Mouse (Mus musculus): ENCODE measurements around the gene Prrt3.

The Prrt3 gene

DNA sequence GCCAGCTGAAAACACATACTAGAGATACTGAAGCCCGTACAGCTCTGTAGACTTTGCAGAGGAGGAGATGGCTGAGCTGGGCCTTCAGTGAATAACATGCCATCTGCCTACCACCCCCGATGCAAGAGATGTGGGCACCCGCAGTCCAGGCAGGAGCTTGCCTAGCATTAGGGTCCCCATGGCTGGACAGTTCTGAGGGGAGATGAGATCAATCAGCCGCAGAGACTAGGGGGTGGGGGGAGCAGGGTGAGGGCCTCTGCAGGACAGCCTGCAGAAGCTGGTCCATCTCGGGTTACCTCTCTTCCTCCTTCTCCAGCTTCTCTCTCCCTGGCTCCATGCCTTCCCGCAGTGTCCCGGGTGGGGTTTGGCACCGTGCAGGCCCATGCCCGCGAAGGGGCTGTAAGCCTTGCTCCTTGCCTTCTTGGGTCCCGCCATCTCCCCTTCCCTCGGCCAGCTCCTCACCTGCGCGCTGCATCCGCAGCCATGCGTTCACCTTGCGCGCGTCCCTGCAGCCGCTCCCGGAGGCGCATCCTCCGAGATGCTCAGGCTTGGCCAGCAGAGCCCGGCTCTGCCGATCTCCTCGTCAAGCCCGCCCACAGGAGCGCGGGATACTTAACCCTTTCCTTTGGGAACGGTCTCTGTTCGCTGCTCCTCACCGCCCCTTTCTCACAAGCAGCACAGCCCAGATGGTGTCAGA is at the start of gene Prrt3:
Gene Prrt3, minus strand, starts transcription at position 544 of the 697 bp plus-strand sequence.
- DNase-seq (ENCODE audit: extremely low read depth, low read depth): no peak

DNA sequence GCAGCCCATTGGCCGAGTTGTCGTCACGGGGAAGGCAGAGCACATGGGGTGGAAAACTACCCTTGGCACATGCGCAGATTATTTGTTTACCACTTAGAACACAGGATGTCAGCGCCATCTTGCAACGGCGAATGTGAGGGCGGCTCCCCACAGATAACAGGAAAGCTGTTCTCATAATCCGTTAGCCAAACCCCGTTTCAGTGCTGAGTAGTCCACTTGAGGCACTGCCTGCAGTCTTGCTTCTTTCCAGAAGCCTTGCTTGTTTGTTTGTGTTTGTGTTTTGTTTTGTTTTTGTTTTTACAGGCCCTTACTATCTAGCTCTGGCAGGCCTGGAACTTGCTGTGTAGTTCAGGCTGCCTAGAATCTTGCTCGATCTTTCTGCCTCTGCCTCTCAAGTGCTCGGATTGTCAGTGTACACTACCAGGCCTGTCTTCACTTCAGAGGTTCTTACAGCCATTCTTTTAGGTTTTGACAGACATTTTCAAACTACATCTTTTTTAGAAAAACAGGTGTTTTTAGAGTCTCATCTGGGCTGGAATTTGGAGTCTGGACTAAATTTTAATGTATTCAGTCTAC is 42.3 kb upstream of the Prrt3 start:
- DNase-seq (ENCODE audit: extremely low read depth, low read depth): no peak

DNA sequence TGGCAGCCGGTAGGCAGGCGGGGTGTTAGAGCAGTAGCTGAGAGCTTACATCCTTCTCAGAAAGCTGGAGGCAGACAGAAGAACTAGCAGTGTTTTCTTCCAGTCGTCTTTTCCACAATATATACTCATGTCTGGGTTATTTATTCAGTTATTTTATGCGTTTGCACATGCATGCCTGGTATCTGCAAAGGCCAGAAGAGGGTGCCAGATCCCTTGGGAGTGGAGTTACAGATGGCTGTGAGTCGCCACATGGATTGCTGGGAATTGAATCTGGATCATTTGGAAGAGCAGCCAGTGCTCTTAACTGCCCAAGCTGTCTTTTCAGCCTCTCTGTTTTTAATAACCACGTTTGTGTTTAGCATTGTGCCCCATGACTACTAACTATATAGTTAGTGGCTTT is 39.9 kb upstream of the Prrt3 start:
- no peak for DNase-seq (ENCODE audit: extremely low read depth, low read depth)

DNA sequence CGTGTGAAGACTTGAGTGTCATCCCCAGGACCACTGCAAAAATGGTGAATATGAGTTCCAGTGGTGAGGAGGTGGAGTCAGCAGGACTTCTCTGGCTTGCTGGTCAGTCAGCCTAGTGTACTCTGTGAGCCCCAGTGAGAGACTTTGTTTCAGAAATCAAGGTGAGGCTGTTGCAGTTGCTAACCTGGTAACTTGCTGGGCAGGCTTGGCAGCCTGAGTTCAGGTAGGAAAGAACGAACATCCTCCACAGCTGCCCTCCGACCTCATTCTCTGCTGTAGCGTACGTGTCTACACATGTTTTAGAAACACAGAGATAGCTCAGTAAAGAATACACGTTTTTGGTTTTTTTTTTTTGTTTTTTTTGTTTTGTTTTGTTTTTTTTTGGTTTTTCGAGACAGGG is 33.2 kb upstream of the Prrt3 start:
- no peak for DNase-seq (ENCODE audit: extremely low read depth, low read depth)

DNA sequence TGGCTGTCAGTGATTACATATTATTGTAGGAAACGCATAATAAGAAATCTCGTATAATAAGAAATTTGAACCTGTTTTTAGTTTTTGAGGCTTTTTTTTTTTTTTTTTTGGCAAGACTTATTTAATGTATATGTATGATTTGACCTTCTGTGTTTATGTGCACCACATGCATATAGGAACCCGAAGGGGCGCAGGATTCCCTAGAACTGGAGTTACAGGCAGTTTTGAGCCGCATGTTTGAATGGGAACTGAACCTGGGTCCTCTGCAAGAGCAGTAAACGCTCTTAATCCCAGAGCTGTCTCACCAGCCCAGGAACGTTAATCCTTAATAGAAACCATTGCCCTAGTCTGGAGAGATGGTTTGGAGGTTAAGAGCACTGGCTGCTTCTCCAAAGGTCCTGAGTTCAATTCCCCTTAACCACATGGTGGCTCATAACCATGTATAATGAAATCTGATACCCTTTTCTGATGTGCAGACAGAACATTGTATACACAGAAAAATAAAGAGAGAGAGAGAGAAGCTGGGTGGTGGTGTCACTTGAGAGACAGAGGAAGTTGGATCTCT is 30.2 kb upstream of the Prrt3 start:
- DNase-seq (ENCODE audit: extremely low read depth, low read depth): peak; percentile 39

DNA sequence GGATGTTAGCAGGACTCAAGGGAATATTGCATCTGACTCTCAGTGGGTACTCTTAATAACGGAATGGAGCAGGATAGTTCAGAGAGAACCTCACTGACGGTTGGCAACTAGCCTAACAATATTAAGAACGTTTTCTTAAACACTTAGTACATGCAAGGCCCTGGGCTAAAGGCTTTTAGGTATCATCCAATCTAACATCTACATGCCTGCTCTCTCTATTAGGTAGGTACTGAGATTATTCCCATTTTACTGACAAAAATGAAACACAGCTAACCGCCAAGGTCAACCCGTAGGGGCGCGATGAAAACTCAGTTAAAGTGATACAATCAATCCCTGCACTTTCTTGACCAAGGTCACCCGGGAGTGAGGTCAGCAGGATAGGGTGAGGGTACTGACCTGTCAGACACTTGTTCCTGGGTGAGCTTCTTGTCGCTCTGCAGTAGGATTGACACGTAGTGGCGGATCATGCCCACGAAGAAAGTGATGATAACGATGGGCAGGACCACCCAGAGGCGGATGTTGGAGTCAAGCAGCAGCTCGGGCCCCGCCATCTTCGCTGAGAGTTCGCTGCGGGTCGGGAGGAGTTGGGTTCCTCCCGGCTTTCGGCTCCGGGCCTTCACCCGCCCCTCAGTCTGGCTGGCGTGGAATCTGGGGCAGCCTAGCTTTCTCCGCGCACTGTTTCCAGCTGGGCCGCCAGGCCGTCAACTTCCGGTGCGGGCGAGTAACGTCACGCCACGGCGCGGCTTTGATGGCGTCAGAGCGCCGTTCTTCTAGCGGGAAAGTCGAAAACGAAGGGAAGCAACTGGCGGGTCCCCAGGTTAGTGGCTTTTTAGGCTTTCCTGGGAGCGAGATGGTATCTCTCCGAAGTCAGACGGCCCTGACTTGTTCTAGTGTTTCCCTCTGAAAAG is 29.5 kb upstream of the Prrt3 start, which contains the start of the genes Emc3 and Fancd2:
Gene Emc3, minus strand, starts transcription at position 721 of the 908 bp plus-strand sequence.
Gene Fancd2, plus strand, starts transcription at position 751 of the 908 bp plus-strand sequence.
- peak; percentile 70 for DNase-seq (ENCODE audit: extremely low read depth, low read depth)

DNA sequence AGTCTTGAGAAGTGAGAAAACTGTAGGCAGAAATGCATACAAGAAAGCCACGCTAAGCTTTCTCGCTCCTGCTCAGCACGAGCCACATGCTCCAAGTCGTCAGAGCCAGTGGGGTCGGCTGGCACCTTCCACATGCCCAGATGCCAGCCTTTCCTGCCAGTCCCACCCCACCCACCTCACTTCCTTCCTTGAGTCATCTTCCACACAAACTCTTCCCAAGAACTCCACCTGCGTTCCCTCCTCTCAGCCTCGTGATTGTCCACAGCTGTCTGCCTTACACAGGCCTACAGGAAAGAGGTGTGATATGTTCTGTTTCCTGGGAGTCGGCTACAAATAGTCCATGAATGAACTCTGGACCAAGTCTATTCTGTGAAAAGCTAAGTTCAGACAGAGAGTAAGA is 21.7 kb upstream of the Prrt3 start:
- no peak for DNase-seq (ENCODE audit: extremely low read depth, low read depth)

DNA sequence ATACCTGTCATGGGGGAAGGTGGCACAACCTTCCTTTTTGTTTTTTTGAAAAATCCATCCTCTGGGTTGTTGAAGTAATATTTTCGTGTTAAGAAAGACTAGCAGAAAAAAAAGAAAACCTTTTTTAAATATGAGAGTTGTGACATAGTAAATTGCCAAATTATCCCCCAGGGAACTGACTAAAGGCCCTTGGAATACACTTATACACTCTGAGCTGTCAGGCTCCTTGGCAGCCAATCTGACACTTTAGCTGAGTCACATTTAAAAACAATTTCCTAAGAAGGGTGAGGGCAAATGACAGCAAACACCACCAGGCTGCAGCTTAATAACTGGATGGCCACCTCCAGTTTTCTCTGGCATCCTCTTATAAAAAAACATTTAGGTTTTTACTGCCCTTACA is 20.6 kb upstream of the Prrt3 start:
- DNase-seq (ENCODE audit: extremely low read depth, low read depth): no peak

DNA sequence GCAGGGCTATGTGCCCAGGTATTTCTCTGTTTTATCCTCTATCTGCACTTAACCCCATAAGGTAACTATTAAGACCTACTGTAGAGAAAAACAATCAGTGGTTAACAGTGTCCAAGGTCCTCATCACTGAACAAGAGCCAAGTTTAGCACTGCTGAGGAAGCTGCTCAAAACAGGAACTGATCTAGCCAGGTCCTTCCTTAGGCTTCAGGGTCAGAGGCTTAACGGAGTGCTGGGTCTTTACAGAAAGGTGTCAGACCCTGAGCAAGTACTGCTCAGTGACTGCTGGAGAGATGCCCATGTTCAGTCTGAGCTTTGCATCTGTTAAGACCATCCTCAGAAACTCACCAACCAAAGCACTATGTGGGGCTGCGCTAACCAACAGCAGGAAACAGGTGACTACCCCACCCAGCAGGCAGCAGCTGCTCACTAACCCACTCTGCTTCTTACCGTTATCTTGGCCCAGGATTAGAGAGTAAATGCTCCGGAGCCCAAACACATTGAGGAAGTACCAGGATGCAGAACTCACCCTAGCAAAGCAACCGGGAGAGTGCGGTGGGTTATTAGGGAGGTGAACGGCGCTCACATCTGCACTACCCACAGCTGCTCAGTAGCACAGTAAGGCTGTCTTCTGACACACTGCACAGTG is 15.8 kb upstream of the Prrt3 start:
- DNase-seq (ENCODE audit: extremely low read depth, low read depth): peak; percentile 63

DNA sequence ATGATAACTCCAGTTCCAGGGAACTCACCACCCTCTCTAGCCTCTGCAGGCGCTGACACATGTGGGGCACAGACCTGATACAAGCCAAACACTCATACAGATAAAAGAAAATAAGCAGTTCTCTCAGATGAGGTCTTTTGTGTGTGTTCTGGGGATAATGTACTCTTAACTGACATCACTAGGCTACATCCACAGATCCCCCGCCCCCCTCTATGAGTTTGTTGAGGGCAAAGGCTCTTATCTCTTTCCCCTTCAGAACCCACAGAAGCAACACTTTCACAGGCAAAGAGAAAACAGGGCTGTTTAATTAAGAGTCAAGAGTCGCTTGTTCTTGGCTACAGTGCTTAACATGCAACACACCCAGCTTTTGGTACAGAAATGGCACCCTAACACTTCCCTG is 12.9 kb upstream of the Prrt3 start:
- no peak for DNase-seq (ENCODE audit: extremely low read depth, low read depth)

DNA sequence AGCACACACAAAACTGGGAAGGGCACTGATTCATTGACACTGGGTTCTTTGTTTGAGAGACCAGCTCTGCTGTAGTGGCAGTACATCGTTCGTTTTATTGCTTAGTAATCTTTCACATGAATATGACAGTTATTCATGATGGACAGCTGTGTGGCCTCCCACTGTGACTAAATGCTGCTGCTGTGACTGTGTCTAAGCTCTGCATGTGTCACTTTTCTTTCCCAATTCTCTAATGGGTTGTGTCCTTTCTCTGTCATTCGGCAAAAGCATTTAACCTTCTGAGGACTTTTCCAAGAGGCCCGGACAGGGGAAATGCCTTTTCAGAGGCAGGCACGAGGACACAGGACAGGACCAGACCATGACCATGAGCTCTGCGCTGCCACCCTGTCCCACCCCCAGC is 12.2 kb upstream of the Prrt3 start:
- DNase-seq (ENCODE audit: extremely low read depth, low read depth): no peak

DNA sequence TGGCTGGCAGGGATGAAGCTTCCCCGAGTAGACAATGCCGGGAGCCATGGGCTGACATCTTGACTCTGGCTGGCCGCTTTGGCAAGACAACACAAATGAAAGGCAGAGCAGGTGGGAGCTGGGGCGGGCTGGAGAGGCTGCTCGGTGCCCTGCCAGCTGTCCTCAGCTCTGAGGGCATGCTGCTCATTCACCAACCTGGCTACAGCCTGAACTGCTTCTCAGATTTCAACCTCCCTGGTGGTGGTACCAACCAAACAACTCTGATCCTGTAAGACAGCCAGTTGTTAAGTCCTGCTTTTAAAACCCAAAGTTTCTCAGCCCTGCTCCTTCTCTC is 7.2 kb upstream of the Prrt3 start:
- DNase-seq (ENCODE audit: extremely low read depth, low read depth): no peak

DNA sequence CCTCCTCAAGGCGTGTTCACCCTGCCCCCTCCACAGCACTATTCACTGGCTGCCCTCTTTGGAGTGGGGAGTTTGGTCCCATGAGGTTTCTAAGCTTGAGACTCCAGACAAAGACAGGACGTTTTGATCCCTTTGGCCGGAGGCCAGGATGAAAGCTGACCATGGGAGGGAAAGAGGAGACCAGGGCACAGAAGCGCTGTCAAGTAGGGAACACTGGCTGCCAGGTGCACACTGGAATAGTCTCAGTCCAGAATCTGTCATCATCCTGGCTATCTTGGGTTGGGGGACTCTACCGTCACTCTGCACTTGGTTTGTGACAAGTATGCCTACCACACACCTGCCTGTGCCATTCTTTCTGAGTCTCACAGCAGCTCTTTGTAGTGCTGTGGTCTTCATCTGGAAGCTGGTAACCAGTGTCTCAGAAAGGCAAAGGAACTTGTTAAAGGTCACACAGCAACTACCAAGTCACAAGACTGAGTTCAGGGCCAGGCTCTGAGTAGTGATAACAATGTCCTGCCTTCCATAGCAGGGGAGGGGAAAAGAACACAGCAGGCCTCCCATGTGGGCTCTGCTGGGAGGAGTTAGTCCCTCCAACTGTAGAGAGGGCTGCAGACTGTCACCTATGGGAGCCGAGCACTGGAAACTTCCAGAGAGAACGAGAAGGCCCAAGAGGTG is 6.7 kb upstream of the Prrt3 start:
- no peak for DNase-seq (ENCODE audit: extremely low read depth, low read depth)

DNA sequence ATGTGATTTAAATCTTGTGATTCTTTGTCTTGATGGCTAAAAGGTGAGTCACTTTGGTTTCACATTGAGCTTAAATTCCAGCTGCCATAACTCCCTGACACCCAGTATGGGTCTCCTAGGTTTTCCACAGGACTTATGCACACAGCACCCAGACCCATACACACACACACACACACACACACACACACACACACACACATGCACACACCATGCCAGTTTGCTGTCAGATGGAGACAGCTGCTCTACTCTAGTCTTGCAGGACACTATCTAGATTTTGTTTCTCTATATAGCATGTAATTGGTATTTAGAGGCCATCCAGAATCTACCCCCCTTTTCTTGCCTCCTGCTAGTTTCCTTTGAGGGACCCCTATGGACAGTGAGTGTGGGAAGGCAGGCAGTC is 5.4 kb upstream of the Prrt3 start:
- no peak for DNase-seq (ENCODE audit: extremely low read depth, low read depth)

DNA sequence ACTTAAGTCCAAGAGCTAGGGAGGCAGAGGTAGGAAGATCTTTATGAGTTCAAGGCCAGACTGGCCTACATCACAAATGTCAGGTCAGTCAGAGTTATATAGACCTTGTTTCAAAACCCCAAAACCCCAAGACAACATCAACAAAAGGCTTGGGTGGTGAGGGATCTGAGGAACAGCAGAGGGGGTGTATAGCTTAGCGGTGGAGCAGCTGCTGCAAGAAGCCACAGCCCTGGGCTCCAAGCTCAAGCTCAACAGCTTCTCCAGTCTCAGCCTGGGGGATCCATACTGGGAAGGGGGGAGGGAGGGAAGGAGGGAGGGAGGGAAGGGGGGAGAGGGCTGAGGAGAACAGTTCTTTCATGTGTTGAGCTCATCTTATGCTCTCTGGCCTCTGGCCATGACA is 4.0 kb upstream of the Prrt3 start:
- no peak for DNase-seq (ENCODE audit: extremely low read depth, low read depth)

DNA sequence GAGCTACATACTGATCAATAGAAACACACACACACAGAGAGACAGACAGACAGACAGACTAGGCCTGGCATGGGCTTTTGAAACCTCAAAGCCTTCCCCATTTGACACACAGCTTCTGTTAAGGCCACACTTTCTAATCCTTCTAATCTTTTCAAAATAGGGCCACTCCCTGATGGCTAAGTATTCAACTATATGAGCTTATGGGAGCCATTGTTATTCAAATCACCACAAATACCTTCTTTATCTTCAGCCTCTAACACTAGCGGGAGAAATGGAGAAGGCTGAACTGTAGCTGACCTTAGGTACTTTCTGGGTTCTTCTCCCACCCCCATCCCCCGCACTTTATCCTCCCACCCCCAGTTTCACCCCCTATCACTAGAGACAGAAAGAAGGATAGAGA is 1.1 kb upstream of the Prrt3 start:
- no peak for DNase-seq (ENCODE audit: extremely low read depth, low read depth)

DNA sequence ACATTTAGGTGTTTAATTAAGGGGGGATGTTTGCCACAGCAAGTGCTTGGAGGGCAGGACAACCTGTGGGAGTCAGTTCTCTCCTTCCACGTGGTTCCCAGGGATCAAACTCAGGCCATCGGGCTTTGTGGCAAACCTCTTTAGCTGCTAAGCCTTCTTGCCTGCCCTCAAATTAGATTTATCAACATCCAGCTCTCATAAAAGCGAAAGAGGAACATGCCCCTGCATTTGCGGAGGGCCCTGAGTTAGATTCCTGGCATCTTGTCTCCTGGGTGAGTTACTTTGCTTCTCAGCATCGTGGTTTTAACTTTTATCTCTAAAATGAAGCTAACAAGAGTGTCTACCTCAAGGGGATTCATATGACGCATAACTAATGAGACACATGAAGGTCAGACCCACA is 2.4 kb downstream of the Prrt3 start:
- no peak for DNase-seq (ENCODE audit: extremely low read depth, low read depth)

DNA sequence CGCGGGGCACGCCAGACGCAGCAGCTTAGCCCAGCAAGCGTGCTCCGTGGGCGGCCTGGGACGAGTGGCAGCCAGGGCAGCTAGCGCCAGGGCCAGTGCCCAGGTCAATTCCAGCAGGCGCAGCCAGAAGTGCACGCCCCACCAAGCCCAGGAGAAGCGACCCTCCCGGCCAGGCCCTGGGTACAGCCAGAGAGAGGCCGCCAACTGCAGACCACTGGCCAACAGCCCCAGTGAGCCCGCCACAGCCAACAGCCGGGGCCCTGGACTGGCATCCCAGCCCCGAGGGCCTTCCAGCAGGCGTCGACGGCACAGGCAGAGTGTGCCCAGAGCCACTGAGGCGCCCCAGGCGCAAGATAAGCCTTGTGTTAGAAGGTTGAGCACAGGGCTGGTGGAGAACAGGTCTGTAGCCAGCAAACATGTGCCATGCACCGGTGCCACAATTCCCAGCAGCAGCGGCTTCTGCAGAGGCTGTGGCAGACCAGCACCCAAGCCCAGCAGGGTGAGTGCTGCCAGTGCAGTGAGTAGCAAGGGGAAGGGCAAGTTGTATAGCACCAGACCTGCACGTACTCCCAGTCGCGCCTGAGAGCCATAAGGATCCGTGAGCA is 6.6 kb downstream of the Prrt3 start:
- no peak for DNase-seq (ENCODE audit: extremely low read depth, low read depth)

DNA sequence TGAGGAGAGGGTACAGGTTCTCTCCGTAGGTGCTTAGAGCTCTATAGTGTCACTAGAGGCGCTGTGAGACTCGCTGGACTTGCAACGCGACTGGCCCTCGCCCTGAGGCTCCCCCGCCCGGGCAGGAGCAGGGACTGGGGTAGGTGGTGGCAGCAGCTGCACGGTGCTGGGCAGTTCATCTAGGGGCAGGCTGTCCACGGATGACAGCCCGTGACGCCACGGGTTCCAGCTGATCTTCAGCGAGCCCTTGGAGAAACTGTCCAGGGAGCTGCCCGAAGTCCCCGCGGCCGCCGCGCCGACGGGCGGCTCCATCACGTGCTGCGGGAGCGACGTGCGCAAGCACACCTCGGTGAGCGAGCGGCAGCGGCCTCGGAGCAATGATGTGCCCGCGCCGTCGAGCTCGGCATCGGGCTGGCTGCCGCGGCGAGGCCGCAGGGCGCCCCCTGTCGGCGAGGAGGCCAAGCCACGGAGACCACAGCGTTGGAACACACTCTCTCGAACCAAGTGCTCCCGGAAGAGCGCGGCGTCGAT is 7.4 kb downstream of the Prrt3 start:
- no peak for DNase-seq (ENCODE audit: extremely low read depth, low read depth)

DNA sequence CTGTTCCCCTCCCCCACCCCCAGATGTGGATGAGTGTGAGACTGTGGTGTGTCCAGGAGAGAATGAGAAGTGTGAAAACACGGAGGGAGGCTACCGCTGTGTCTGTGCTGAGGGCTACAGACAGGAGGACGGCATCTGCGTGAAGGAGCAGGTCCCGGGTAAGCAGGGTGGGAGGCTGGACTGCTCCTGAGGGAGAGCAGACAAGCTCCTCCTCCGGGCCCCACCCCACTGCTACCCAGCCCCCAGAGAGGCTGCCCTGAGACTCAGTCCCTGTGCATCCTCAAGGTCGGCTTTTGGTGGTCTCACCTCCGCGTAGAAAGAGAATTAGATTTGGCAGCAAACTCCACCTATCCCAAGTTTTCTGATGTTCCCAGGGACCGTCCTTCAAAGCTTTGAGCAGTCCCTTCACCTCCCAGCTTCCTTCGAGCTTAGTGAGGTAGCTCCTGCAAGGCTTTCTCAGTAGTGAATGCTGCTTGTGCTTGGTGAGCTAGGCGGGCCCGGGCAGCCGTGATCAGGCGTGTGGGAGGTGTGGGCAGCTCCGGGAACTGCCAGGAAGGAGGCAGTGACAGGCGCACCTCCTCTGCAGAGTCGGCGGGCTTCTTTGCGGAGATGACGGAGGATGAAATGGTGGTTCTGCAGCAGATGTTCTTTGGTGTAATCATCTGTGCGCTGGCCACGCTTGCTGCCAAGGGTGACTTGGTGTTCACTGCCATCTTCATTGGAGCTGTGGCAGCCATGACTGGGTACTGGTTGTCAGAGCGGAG is 9.4 kb downstream of the Prrt3 start:
- no peak for DNase-seq (ENCODE audit: extremely low read depth, low read depth)
